Mouse (Mus musculus): ENCODE data around the gene Wdr20. TPM values are rescaled to one million over a fixed set of nuclear protein-coding genes. Genes with fewer than 3 reads are reported as not detected.
A peak's percentile ranks its signal among the peaks of the same experiment; 100 is the strongest.
"Not testable (repeated sequence)": the region's sequence is repeated elsewhere in the genome, so short reads cannot be mapped to it uniquely, and the experiment has no call there.

Wdr20 gene
- polyA plus RNA-seq, 1 experiment from 2014 or later, result 8.6 TPM

DNA sequence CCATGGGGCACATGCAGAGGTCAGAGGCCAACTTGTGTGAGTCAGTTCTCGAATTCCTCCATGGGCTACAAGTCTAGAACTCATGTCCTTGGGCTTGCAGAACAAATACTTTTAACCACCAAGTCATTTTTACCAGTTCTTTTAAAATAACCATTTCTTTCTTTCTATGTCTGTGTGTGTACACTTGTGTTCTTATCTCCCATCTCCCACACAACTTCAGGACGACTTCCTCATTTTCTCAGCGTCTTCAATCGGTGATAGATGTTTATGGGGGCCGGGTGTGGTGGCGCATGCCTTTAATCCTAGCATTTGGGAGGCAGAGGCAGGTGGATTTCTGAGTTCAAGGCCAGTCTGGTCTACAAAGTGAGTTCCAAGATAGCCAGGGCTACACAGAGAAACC lies 23.5 kb upstream of the Wdr20 start:
- 30% methylated on average over 6 of the region's 6 CpGs for WGBS (ENCODE audit: insufficient replicate concordance)
- Histone ChIP-seq H3K36me3 (replicated peaks) (no peaks in the 10 kb centered on the region), H3K9me3 (replicated peaks) (0 out of 2 replicates have a peak, but pooled peaks cover 2% of the 10 kb centered on the region), H3K4me3 (replicated peaks) (no peak overlapping the region), H3K4me1 (replicated peaks) (no peaks in the 10 kb centered on the region), H3K9ac (no peak overlapping the region), H3K27ac (replicated peaks) (no peak overlapping the region), H3K27me3 (peaks cover 14% of the 10 kb centered on the region), H3K4me2 (no peak overlapping the region)
- no peak for ATAC-seq (ENCODE audit: insufficient read depth)

DNA sequence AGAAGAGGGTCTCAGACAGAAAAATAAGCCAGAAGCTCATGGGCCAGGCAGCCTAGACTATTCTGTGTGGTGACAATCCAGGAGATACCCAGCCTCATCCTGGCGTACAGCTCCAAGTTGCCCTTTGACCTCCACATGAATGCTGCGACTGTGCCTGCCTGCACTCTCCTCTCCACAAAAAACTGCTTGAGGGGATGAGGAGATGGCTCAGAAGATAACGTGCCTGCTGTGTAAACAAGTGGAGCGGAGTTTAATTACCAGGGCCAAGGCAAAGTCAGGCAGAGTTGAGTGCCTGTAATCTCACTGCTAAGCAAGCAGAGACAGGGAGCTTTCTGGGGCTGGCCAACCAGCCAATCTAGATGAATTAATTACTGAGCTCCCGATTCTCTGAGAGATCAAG lies 21.7 kb upstream of the Wdr20 start:
- Histone ChIP-seq H3K4me2 (no peak overlapping the region), H3K27ac (replicated peaks) (no peak overlapping the region), H3K4me1 (replicated peaks) (no peaks in the 10 kb centered on the region), H3K27me3 (peaks cover 29% of the 10 kb centered on the region), H3K36me3 (replicated peaks) (no peaks in the 10 kb centered on the region), H3K9me3 (replicated peaks) (0 out of 2 replicates have a peak, but pooled peaks cover 2% of the 10 kb centered on the region), H3K9ac (no peak overlapping the region), H3K4me3 (replicated peaks) (no peak overlapping the region)
- 38% methylated on average over 5 of the region's 5 CpGs for WGBS (ENCODE audit: insufficient replicate concordance)
- no peak for ATAC-seq (ENCODE audit: insufficient read depth)

DNA sequence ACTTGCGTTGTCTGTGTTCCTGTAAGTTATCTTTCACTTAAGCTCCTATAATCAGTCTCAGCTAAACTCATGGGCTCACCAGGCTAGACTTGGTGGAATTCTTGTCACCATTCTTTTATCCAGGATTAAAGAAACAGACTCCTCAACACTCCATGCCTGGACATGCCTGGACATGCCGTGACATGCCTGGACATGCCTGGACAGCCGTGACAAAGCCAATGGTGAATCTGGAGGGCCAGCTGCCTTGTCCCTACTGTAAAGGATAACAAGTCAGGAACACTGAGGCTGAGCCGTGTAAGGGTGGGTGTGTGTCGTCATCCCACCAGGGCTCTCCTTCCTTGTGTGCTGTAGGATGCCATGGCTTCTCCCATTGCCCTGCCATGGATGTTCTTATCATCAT lies 12.7 kb upstream of the Wdr20 start:
- Histone ChIP-seq H3K36me3 (replicated peaks) (no peaks in the 10 kb centered on the region), H3K9ac (no peak overlapping the region), H3K4me3 (replicated peaks) (no peak overlapping the region), H3K27ac (replicated peaks) (no peak overlapping the region), H3K4me2 (no peak overlapping the region), H3K9me3 (replicated peaks) (no peaks in the 10 kb centered on the region), H3K4me1 (replicated peaks) (peaks cover 9% of the 10 kb centered on the region), H3K27me3 (peaks cover 25% of the 10 kb centered on the region; the same call in 1 of the 2 replicates)
- 85% methylated on average over 5 of the region's 5 CpGs for WGBS (ENCODE audit: insufficient replicate concordance)
- ATAC-seq (ENCODE audit: insufficient read depth), result no peak

DNA sequence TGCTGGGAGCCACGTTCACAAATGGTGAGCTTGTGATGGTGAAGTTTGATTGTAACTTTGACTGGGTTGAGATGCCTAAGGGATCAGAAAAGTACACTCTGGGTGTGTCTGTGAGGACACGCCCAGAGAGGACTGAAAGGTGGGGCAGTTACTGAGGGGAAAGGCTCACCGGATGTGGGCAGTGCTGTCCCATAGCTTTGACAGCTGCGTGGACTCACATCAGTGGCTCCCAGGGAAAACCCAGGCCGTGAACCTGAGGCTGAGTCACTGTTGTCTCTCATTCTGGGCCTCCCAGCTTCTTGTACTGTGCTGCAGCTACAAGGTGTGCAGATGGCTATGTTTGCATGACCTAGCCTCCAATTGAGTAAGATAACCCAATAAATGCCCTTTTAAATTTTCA lies 12.3 kb upstream of the Wdr20 start:
- H3K9me3 ChIP-seq (replicated peaks), result no peaks in the 10 kb centered on the region
- no peak overlapping the region for H3K4me3 ChIP-seq (replicated peaks)
- H3K36me3 ChIP-seq (replicated peaks), result no peaks in the 10 kb centered on the region
- no peak overlapping the region for H3K27ac ChIP-seq (replicated peaks)
- peaks cover 21% of the 10 kb centered on the region; the same call in 1 of the 2 replicates for H3K27me3 ChIP-seq
- no peak overlapping the region for H3K4me2 ChIP-seq
- peaks cover 9% of the 10 kb centered on the region for H3K4me1 ChIP-seq (replicated peaks)
- 44% methylated on average over 5 of the region's 5 CpGs for WGBS (ENCODE audit: insufficient replicate concordance)
- ATAC-seq (ENCODE audit: insufficient read depth), result no peak
- H3K9ac ChIP-seq, result no peak overlapping the region

DNA sequence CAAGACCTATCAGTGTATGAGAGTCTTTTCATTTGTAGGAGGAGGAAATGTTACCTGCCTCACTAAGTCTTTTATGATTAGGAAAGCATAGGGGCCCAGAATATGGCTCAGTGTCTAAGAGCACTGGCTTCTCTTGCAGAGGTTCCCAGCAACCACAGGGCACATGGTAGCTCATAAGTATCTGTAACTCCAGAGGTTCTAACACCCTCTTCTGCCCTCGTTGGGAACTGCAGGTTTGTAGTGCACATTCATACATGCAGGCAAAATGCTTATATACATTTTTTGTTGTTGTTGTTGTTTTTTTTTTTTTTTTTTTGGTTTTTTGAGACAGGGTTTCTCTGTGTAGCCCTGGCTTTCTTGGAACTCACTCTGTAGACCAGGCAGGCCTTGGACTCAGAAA lies 11.3 kb upstream of the Wdr20 start:
- WGBS (ENCODE audit: insufficient replicate concordance), result 39% methylated on average over 1 of the region's 1 CpGs
- H3K27ac ChIP-seq (replicated peaks), result no peak overlapping the region
- H3K4me3 ChIP-seq (replicated peaks), result no peak overlapping the region
- peaks cover 14% of the 10 kb centered on the region; the same call in 1 of the 2 replicates for H3K27me3 ChIP-seq
- H3K9ac ChIP-seq, result no peak overlapping the region
- peaks cover 9% of the 10 kb centered on the region for H3K4me1 ChIP-seq (replicated peaks)
- ATAC-seq (ENCODE audit: insufficient read depth), result no peak
- H3K4me2 ChIP-seq, result no peak overlapping the region
- no peaks in the 10 kb centered on the region for H3K9me3 ChIP-seq (replicated peaks)
- no peaks in the 10 kb centered on the region for H3K36me3 ChIP-seq (replicated peaks)

DNA sequence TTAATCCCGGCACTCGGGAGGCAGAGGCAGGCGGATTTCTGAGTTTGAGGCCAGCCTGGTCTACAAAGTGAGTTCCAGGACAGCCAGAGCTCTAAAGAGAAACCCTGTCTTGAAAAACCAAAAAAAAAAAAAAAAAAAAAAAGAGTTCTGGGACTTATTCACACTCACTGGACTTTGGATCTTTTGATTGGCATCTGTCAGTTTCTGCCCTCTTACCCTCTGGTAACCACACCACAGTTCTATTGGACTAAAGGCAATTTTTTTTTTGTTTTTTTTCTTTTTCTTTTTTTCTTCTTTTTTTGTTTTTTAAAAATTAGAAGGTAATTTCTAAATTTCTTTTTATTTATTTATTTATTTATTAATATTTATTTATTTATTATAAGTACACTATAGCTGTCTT lies 4.5 kb upstream of the Wdr20 start:
- peaks cover 10% of the 10 kb centered on the region for H3K4me1 ChIP-seq (replicated peaks)
- H3K9ac ChIP-seq; H3K4me2 ChIP-seq; H3K36me3 ChIP-seq (replicated peaks); ATAC-seq (ENCODE audit: insufficient read depth); H3K27ac ChIP-seq (replicated peaks); H3K4me3 ChIP-seq (replicated peaks); H3K9me3 ChIP-seq (replicated peaks): not testable (repeated sequence)
- 82% methylated on average over 3 of the region's 3 CpGs for WGBS (ENCODE audit: insufficient replicate concordance)
- H3K27me3 ChIP-seq, result peaks cover 33% of the 10 kb centered on the region

DNA sequence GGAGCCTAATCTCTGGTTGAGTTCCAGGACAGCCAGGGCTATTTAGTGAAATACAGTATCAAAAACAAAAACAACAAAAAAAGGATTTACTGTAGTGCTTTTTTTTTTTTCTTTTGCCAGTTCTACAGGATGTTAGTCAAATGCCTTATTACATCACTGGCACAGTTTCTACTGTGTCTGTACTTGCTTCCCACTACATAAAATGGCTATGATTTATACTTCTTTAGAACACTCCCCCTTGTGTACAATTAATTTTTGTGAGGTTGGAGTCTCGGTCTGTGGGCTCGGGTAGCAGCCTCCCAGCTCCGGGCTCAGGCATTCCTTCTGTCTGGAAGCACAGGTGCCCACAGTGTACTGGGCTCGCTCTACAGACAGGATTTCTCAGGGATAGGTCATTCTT lies 1.1 kb upstream of the Wdr20 start:
- 13% methylated on average over 4 of the region's 4 CpGs for WGBS (ENCODE audit: insufficient replicate concordance)
- no peaks in the 10 kb centered on the region for H3K36me3 ChIP-seq (replicated peaks)
- H3K9ac ChIP-seq, result 0 out of 2 replicates have a peak overlapping the region, but pooled peaks have one; percentile 65

DNA sequence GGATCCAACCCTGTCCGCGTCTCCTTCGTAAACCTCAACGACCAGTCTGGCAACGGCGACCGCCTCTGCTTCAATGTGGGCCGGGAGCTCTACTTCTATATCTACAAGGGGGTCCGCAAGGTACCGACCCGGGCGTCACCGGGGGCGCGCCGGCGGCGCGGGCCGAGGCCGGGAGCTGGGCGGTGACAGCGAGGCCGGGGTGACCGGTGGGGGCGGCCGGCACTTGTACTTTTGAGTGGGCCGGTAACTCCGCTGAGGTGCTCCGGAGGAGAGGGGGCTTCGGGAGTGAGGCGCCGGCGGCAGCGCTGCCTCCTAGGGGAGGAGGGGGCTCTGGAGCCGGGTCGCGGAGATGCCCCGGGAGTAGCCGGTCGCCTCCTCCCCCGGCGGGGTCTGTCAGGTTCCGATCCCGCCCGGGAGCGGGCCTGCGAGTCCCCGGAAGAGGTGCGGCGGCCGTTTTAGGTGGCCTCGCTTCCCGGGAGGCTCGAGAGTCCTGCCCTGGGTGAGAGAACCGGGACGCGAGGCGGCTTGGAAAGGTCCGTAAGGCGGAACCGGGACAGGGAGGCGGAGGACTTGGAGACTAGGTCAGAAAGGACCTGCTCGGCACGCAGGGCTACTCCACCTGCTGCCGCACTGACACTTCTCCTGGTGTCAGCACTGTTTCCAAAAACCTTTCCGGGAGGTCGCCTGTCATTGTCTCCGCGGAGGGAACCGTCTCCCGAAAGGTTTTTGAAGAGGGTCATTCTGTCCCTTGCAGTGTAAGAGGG lies 596 bp downstream of the Wdr20 start:
- Histone ChIP-seq H3K27me3 (peaks cover 24% of the 10 kb centered on the region), H3K36me3 (replicated peaks) (peaks cover 8% of the 10 kb centered on the region), H3K27ac (replicated peaks) (peak overlapping the region; percentile 87), H3K9ac (peak overlapping the region; percentile 99), H3K4me1 (replicated peaks) (peaks cover 27% of the 10 kb centered on the region), H3K4me3 (replicated peaks) (peak overlapping the region; percentile 99), H3K9me3 (replicated peaks) (no peaks in the 10 kb centered on the region), H3K4me2 (peak overlapping the region; percentile 98)
- ATAC-seq (ENCODE audit: insufficient read depth), result peak; percentile 51
- WGBS (ENCODE audit: insufficient replicate concordance), result under 1% methylated on average over 72 of the region's 72 CpGs

More for the DNA sequence above, 1.1 kb upstream of the Wdr20 start:
- Histone ChIP-seq H3K4me2 (peak overlapping the region; percentile 98), H3K9me3 (replicated peaks) (no peaks in the 10 kb centered on the region), H3K4me3 (replicated peaks) (peak overlapping the region; percentile 99), H3K27ac (replicated peaks) (no peak overlapping the region), H3K4me1 (replicated peaks) (peaks cover 27% of the 10 kb centered on the region), H3K27me3 (peaks cover 24% of the 10 kb centered on the region)
- no peak for ATAC-seq (ENCODE audit: insufficient read depth)

DNA sequence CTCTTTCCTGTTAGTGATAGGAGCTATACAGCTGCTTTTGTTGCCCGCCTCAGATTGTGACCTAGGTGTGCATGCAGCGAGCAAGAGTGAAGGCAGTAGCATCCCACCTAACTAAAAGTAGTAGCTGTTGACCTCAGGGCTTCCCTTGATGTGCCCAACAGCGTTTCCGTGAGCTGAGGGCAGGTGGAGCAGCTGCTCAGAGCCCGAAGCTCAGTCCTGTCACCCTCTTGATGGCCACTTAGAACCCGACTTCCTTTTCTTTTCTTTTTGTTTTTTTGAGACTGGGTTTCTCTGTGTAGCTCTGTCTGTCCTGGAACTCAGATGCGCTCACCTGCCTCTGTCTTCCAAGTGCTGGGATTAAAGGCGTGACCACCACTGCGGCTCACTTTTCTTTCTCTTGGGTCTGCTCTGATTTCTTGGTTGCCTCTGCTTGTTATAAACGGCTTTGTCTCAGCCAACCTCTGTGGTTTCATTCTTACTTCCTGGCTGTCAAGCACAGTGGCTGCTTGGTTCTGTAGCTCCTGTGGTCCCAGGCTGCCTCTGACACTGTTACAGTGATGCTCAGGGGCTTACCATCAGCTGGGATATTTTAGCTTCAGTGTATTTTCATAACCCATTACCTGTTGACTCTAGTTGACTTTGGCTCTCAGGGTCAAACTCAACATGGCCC lies 13.2 kb downstream of the Wdr20 start:
- 40% methylated on average over 10 of the region's 10 CpGs for whole genome bisulfite sequencing (ENCODE audit: insufficient replicate concordance)
- ATAC-seq (ENCODE audit: insufficient read depth), result no peak
- H3K27ac ChIP-seq (replicated peaks), result no peak overlapping the region
- H3K27me3 ChIP-seq, result no peaks in the 10 kb centered on the region
- no peak overlapping the region for H3K9ac ChIP-seq
- no peak overlapping the region for H3K4me3 ChIP-seq (replicated peaks)
- H3K36me3 ChIP-seq (replicated peaks), result peaks cover 9% of the 10 kb centered on the region; the same call in 1 of the 2 replicates
- no peaks in the 10 kb centered on the region for H3K9me3 ChIP-seq (replicated peaks)
- H3K4me2 ChIP-seq, result no peak overlapping the region
- peaks cover 19% of the 10 kb centered on the region for H3K4me1 ChIP-seq (replicated peaks)

DNA sequence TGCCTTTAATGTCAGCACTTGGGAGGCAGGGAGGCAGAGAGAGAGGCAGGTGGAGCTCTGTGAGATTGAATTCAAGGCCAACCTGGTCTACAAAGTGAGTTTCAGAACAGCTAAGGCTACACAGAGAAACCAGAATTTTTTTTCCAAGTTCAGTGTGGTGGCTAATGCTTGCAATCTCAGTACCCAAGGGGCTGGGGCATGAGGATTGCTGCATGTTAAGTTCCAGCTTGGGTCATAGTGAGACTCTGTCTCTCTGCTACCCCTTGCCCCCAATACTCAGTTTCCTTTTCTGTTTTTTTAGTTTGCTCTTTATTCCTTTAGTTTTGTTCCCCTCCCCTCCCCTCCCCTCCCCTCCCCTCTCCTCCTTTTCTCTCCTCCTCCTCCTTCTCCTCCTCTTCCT lies 15.0 kb downstream of the Wdr20 start:
- Histone ChIP-seq H3K9me3 (replicated peaks) (no peaks in the 10 kb centered on the region), H3K9ac (no peak overlapping the region), H3K4me3 (replicated peaks) (no peak overlapping the region), H3K36me3 (replicated peaks) (peaks cover 9% of the 10 kb centered on the region; the same call in 1 of the 2 replicates), H3K27me3 (no peaks in the 10 kb centered on the region), H3K4me1 (replicated peaks) (peaks cover 36% of the 10 kb centered on the region), H3K4me2 (no peak overlapping the region), H3K27ac (replicated peaks) (no peak overlapping the region)
- no peak for ATAC-seq (ENCODE audit: insufficient read depth)

DNA sequence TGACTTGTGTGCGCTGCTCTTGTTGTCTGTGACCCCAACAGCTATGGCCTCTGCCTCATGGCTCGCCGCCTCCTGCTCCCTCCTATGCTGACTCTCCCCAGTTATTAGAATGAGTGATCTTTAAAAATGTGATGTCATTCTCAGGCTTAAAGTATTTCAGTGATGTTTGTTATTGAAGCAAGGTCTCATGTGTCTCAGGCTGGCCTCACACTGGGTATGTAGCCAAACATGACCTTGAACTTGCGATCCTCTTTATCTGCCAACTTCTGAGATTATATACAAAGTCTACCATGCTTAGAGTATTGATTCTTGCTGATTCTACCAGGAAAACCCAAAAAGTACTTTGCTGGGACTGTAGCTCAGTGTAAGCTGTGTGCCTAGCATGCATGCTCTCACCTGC lies 16.2 kb downstream of the Wdr20 start:
- ATAC-seq (ENCODE audit: insufficient read depth), result no peak
- 93% methylated on average over 4 of the region's 4 CpGs for WGBS (ENCODE audit: insufficient replicate concordance)
- Histone ChIP-seq H3K9ac (no peak overlapping the region), H3K4me1 (replicated peaks) (peaks cover 36% of the 10 kb centered on the region), H3K4me2 (no peak overlapping the region), H3K36me3 (replicated peaks) (peaks cover 9% of the 10 kb centered on the region; the same call in 1 of the 2 replicates), H3K27ac (replicated peaks) (no peak overlapping the region), H3K27me3 (no peaks in the 10 kb centered on the region), H3K9me3 (replicated peaks) (no peaks in the 10 kb centered on the region), H3K4me3 (replicated peaks) (no peak overlapping the region)

Measured in liver, embryonic 15.5 days (tissue).